Mouse (Mus musculus) olfactory bulb, adult 2 months (tissue): Measurements from ENCODE around the gene Dlgap4.
A peak's percentile ranks its signal among the peaks of the same experiment; 100 is the strongest.

Source experiments
- CTCF ChIP-seq: fragments of 200-500 bp; IDR thresholded peaks from 2 replicates; pipeline ENCODE4 v1.5.1; 2012; ENCODE audit warnings: low read depth, mild to moderate bottlenecking, low read length, moderate library complexity; ENCODE audit not compliant: insufficient read depth
- POLR2A ChIP-seq: fragments of 200-500 bp; IDR thresholded peaks from 2 replicates; pipeline ENCODE4 v1.6.1; 2012; ENCODE audit warnings: mild to moderate bottlenecking, low read depth, low read length, moderate library complexity; ENCODE audit not compliant: insufficient read depth

GRCm38 (mm10) chr2:156688604-156689003 lies 75.1 kb downstream of the Dlgap4 start:
- peak; percentile 15; the same call in 1 of the 2 replicates for TF ChIP-seq CTCF
- no peak for TF ChIP-seq POLR2A
